Mouse (Mus musculus) embryonic facial prominence, embryonic 14.5 days (tissue): ENCODE measurements around the gene Tmem108. TPM values are rescaled to one million over a fixed set of nuclear protein-coding genes. Genes with fewer than 3 reads are reported as not detected.

ENCODE experiments used
- ATAC-seq: fragments of 200-750 bp; cut with Nextera tagmentation; 2 replicates; pipeline ENCODE4 v1.8.0; 2017; ENCODE audit warnings: low read depth, moderate number of reproducible peaks, moderate TSS enrichment
- DNase-seq: peaks from one replicate; pipeline ENCODE4 v3.0.0-alpha.2; 2015; ENCODE audit warnings: low spot score
- H3K27ac ChIP-seq: fragments of 300-500 bp; sonication (generic); replicated peaks from 2 replicates; pipeline ENCODE4 v1.5.1; 2014; ENCODE audit warnings: low read depth, mild to moderate bottlenecking, low read length, moderate library complexity
- H3K27me3 ChIP-seq: fragments of 300-500 bp; sonication (generic); replicated peaks from 2 replicates; pipeline ENCODE4 v1.6.1; 2014; ENCODE audit warnings: low read length; ENCODE audit not compliant: control insufficient read depth, insufficient read depth
- H3K36me3 ChIP-seq: fragments of 300-500 bp; sonication (generic); 2 replicates; pipeline ENCODE4 v1.6.1; 2014; ENCODE audit warnings: low read length, mixed read lengths; ENCODE audit not compliant: control insufficient read depth, insufficient read depth
- H3K4me1 ChIP-seq: fragments of 300-500 bp; sonication (generic); 2 replicates; pipeline ENCODE4 v1.6.1; 2014; ENCODE audit warnings: antibody characterized with exemption, low read length; ENCODE audit not compliant: control insufficient read depth, insufficient read depth
- H3K4me2 ChIP-seq: fragments of 300-500 bp; sonication (generic); 2 replicates; pipeline ENCODE4 v1.6.1; 2014; ENCODE audit warnings: low read depth, mild to moderate bottlenecking, low read length, moderate library complexity, mixed read lengths
- H3K4me3 ChIP-seq: fragments of 300-500 bp; sonication (generic); 2 replicates; pipeline ENCODE4 v1.5.1; 2014; ENCODE audit warnings: low read depth, mild to moderate bottlenecking, low read length
- H3K9ac ChIP-seq: fragments of 300-500 bp; sonication (generic); 2 replicates; pipeline ENCODE4 v1.6.1; 2014; ENCODE audit warnings: low read depth, mild to moderate bottlenecking, low read length, moderate library complexity, mixed read lengths
- H3K9me3 ChIP-seq: fragments of 300-500 bp; sonication (generic); 2 replicates; pipeline ENCODE4 v1.6.1; 2016; ENCODE audit warnings: low read length; ENCODE audit not compliant: control insufficient read depth
- WGBS: fragments of 180-500 bp; shearing (Covaris S2); extraction: QIAGEN DNeasy Blood & Tissue Kit; methylation state at CpG from one replicate; pipeline ENCODE4 v1.1.7; 2014; 5-methylcytosine and 5-hydroxymethylcytosine counted together
- polyA plus RNA-seq: library from polyadenylated mRNA; unstranded; fragments of >200 nt; fragmentation: Nextera tagmentation; extraction: Ambion mirVana; gene quantifications from 2 replicates; pipeline ENCODE4 v1.2.1, GENCODE M21; 2014

Tmem108 gene
- polyA plus RNA-seq = 9.9 and 11.6 TPM in 2 replicates

- no peaks in the 10 kb centered on the region for H3K4me1 ChIP-seq
Observed at GRCm38 (mm10) chr9:103761647-103762084, at the start of gene Tmem108. TSS of gene Tmem108 (minus strand) at chr9:103761837.

DNA sequence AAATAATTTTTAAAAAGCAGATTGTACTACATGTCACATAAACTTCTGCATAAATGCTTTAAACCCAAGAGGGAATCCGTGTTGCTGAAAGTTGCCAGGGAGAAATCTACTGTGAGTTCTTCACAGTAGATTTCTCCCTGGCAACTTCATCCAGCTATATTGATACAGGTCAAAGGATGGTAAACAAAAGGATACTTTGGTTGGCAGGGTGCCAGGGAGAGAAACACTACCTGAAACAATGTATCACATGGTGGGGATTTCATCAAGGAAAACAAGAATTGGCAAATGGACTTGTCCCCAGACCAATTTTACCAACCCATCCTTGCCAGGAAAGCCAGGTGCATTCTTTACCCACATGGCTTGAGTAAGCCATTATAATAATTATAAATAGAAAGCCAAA, 27.4 kb upstream of the Tmem108 start:
- ATAC-seq = no peak
- Histone ChIP-seq H3K9me3 (no peaks in the 10 kb centered on the region), H3K27me3 (no peaks in the 10 kb centered on the region; the same call in 1 of the 2 replicates), H3K36me3 (no peaks in the 10 kb centered on the region), H3K9ac (no peak overlapping the region), H3K4me2 (no peak overlapping the region), H3K4me1 (no peaks in the 10 kb centered on the region), H3K4me3 (no peak overlapping the region), H3K27ac (no peak overlapping the region)
- no peak for DNase-seq
- 76% methylated on average over 1 of the region's 1 CpGs for WGBS

More at GRCm38 (mm10) chr9:103761647-103762084, at the start of gene Tmem108:
- H3K4me3 ChIP-seq = peak within 1 kb of the TSS; percentile 63
- WGBS = under 1% methylated on average over 14 of the region's 51 CpGs
- DNase-seq = peak; percentile 96
- peaks cover 26% of the 10 kb centered on the region for H3K27me3 ChIP-seq
- peak; percentile 95 for ATAC-seq
- H3K4me2 ChIP-seq = peak within 1 kb of the TSS; percentile 95
- peak within 1 kb of the TSS; percentile 66 for H3K9ac ChIP-seq
- H3K27ac ChIP-seq = 0 out of 2 replicates have a peak within 1 kb of the TSS, but pooled peaks have one; percentile 15
- no peaks in the 10 kb centered on the region for H3K36me3 ChIP-seq
- H3K9me3 ChIP-seq = no peaks in the 10 kb centered on the region

DNA sequence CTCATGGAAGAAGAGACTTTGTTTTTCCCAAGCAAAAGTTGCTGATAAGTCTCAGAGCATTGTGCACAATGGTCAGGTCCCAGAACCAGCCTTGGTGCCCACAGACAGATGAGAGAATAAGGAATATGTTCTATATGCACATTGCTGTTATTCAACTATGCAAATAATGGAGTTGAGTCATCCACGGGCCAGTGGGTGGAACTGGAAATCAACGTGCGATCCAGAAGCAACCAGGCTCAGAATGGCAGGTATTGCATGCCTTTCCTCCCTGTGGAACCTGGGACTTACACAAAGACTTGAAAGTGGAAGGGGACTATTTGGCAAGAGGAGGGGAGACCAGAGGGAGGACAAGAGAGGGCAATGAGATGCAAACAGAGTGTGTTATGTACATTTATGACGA, 22.5 kb upstream of the Tmem108 start:
- Histone ChIP-seq H3K4me1 (no peaks in the 10 kb centered on the region), H3K9ac (no peak overlapping the region), H3K4me2 (no peak overlapping the region), H3K27me3 (no peaks in the 10 kb centered on the region), H3K36me3 (no peaks in the 10 kb centered on the region), H3K4me3 (no peak overlapping the region), H3K9me3 (no peaks in the 10 kb centered on the region), H3K27ac (no peak overlapping the region)
- ATAC-seq (no peak), DNase-seq (no peak)
- WGBS = 81% methylated on average over 4 of the region's 4 CpGs

GRCm38 (mm10) chr9:103783276-103783675, 21.6 kb upstream of the Tmem108 start:
- ATAC-seq (no peak), DNase-seq (no peak)
- Histone ChIP-seq H3K4me1 (no peaks in the 10 kb centered on the region), H3K27ac (no peak overlapping the region), H3K4me2 (no peak overlapping the region), H3K27me3 (no peaks in the 10 kb centered on the region), H3K36me3 (no peaks in the 10 kb centered on the region), H3K9me3 (no peaks in the 10 kb centered on the region), H3K9ac (no peak overlapping the region), H3K4me3 (no peak overlapping the region)
- 65% methylated on average over 16 of the region's 16 CpGs for WGBS

DNA sequence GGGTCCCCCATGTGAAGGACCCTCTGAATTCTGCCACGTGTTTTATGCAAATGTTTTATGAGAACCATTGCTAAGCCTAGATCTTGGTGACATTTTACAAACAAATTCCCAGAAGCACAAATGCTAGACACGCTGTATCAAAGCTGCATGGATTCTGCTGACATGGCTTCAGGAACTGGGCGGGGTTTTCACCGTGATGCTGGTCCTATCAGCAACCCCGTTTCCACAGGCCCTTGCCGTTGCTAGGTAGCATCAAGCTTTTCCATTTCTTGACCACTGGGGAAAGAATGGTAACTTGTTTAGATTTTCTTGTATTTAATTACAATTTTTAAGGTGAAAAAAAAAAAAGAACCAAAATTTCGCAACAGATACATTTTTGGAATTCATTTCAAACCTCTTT, 20.7 kb upstream of the Tmem108 start:
- H3K9me3 ChIP-seq = no peaks in the 10 kb centered on the region
- no peak overlapping the region for H3K4me2 ChIP-seq
- H3K36me3 ChIP-seq = no peaks in the 10 kb centered on the region
- ATAC-seq (no peak), DNase-seq (no peak)
- H3K9ac ChIP-seq = no peak overlapping the region
- H3K27me3 ChIP-seq = no peaks in the 10 kb centered on the region
- no peak overlapping the region for H3K27ac ChIP-seq
- H3K4me1 ChIP-seq = no peaks in the 10 kb centered on the region
- 77% methylated on average over 7 of the region's 7 CpGs for WGBS
- no peak overlapping the region for H3K4me3 ChIP-seq

GRCm38 (mm10) chr9:103781407-103781806, 19.8 kb upstream of the Tmem108 start:
- no peak for ATAC-seq
- no peak for DNase-seq
- Histone ChIP-seq H3K9me3 (no peaks in the 10 kb centered on the region), H3K27ac (no peak overlapping the region), H3K4me2 (no peak overlapping the region), H3K4me3 (no peak overlapping the region), H3K36me3 (no peaks in the 10 kb centered on the region), H3K9ac (no peak overlapping the region), H3K4me1 (no peaks in the 10 kb centered on the region), H3K27me3 (no peaks in the 10 kb centered on the region)
- 79% methylated on average over 7 of the region's 7 CpGs for WGBS

DNA sequence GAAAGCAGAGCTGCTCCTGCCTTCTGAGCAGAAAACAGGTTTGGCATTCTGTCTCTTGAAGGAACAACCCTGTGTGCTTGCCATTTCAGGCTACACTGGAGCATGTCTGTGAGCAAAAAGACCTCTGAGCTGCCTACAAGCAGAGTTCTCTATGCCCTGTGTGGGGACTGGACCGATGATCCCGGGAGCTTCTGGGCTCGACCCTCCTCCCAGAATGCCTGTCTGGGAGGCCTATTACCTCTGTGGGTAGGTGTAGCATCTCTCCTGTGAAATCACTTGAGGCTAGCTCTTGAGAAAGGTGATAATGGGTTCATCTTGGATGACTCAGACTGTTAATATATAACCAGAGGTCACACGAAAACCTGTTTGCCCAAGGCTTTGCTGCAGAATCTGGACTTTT, 19.0 kb upstream of the Tmem108 start:
- H3K27me3 ChIP-seq = no peaks in the 10 kb centered on the region
- H3K4me1 ChIP-seq = no peaks in the 10 kb centered on the region
- H3K9ac ChIP-seq = no peak overlapping the region
- H3K36me3 ChIP-seq = no peaks in the 10 kb centered on the region
- no peak overlapping the region for H3K4me3 ChIP-seq
- ATAC-seq = no peak
- H3K27ac ChIP-seq = no peak overlapping the region
- 85% methylated on average over 4 of the region's 4 CpGs for WGBS
- no peak overlapping the region for H3K4me2 ChIP-seq
- DNase-seq = no peak
- no peaks in the 10 kb centered on the region for H3K9me3 ChIP-seq

DNA sequence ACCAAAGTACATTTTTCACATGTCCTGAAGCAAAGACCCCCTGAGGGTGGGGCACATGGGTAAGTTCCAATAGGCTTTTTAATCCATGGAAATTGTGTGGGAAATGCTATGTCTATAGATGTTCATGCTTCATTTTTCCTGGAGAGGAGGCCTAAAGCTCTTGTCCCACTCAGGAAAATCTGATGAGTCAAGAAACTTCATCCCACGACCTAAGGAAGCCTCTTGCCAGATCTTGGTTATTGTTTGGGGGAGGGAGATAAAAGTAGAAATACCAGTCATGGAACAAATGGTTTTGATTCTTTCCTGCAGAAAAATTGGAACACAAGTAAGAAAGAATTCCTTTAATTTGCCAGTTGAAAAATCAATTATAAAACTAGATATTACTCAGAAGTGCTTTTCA, 16.5 kb upstream of the Tmem108 start:
- ATAC-seq (no peak), DNase-seq (no peak)
- no peaks in the 10 kb centered on the region for H3K27me3 ChIP-seq
- H3K27ac ChIP-seq = no peak overlapping the region
- H3K36me3 ChIP-seq = no peaks in the 10 kb centered on the region
- 43% methylated on average over 1 of the region's 1 CpGs for WGBS
- no peaks in the 10 kb centered on the region for H3K4me1 ChIP-seq
- H3K9me3 ChIP-seq = no peaks in the 10 kb centered on the region
- H3K9ac ChIP-seq = no peak overlapping the region
- H3K4me2 ChIP-seq = no peak overlapping the region
- H3K4me3 ChIP-seq = no peak overlapping the region

GRCm38 (mm10) chr9:103761151-103761571, 476 bp downstream of the Tmem108 start:
- DNase-seq = no peak
- peaks cover 26% of the 10 kb centered on the region for H3K27me3 ChIP-seq

More at GRCm38 (mm10) chr9:103761151-103761571, 476 bp downstream of the Tmem108 start:
- H3K36me3 ChIP-seq = no peaks in the 10 kb centered on the region
- ATAC-seq = peak; percentile 20; the same call in 1 of the 2 replicates
- 0 out of 2 replicates have a peak overlapping the region, but pooled peaks have one; percentile 15 for H3K27ac ChIP-seq
- H3K9me3 ChIP-seq = no peaks in the 10 kb centered on the region
- 1% methylated on average over 21 of the region's 30 CpGs for WGBS
- peak overlapping the region; percentile 95 for H3K4me2 ChIP-seq
- peak overlapping the region; percentile 66 for H3K9ac ChIP-seq
- no peaks in the 10 kb centered on the region for H3K4me1 ChIP-seq
- peak overlapping the region; percentile 63 for H3K4me3 ChIP-seq
